Mouse (Mus musculus) inflammation-experienced regulatory T-cells, adult 6 months (primary cell): Measurements from ENCODE around the gene Olfr976. TPM values are rescaled to one million over a fixed set of nuclear protein-coding genes. Genes with fewer than 3 reads are reported as not detected.
"Not testable (repeated sequence)": the region's sequence is repeated elsewhere in the genome, so short reads cannot be mapped to it uniquely, and the experiment has no call there.

Experiments
- ATAC-seq: one replicate; pipeline ENCODE4 v1.8.0; 2017
- polyA plus RNA-seq, 3 experiments: library from polyadenylated mRNA; unstranded; fragments of 100-300 nt; shearing (Covaris generic); gene quantifications; one replicate each; pipeline ENCODE4 v1.2.1; 2017

The Olfr976 gene
- polyA plus RNA-seq, result not detected

DNA sequence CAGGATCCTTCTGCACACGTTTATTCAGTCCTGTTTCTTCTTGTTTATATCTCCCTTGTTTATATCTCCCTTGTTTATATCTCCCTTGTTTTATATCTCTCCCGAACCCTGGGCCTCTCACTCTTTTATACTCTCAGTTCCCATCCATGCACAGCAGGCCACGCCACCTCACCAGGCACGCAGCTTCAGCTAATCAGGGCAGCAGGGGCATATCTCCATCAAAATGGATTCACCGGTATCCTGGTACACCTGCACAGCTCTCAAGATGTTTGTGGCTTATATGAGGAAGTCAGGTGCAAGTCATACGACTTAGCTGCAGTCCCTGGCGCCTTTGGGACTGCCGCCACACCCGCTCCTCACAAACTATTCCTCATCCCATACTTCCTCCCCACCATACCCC lies at the start of gene Olfr976:
Olfr976 (minus strand) TSS at position 101 of the 400 bp plus-strand sequence.
- ATAC-seq, result not testable (repeated sequence)

DNA sequence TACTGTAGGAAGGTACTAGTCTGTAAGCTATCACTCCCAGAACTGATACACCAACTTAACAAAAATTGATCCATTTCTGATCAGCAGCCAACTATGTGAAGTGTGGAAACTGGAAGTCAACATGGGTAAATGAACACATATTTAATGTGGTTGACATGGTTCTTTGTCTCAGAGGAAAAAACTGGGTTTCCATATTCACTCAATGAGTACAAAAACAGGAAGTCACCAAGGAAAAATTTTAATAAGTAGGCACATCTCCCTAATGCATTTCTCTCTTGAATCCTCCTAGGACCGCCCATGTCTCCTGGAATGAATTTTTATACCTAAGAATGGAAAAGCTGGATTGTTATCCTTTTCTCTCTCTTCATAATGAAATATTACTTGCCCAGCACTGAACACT lies 48.5 kb upstream of the Olfr976 start, which contains the start of gene Olfr980:
Olfr980 (minus strand) TSS at position 101 of the 400 bp plus-strand sequence.
- no peak for ATAC-seq

DNA sequence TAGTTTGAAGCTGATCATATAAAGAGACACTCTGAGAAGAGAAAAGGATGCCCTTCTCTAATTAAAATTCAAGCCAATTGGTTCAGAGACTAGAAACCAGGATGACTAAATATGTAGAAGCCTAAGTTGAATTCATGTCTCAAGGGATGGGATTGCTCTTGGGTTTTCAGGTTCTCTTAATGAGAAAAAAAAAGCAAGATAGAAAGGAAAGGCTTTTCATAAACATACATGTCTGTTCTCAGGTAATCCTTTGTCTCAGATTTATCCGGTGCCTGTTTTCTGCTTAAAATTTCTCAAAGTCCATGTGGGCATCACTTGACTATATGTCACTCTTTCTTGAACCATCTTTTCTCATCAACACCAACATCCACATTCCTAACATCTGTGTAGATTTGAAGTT lies 42.4 kb upstream of the Olfr976 start, which contains the start of gene Olfr979:
Olfr979 (minus strand) TSS at position 101 of the 400 bp plus-strand sequence.
- no peak for ATAC-seq

DNA sequence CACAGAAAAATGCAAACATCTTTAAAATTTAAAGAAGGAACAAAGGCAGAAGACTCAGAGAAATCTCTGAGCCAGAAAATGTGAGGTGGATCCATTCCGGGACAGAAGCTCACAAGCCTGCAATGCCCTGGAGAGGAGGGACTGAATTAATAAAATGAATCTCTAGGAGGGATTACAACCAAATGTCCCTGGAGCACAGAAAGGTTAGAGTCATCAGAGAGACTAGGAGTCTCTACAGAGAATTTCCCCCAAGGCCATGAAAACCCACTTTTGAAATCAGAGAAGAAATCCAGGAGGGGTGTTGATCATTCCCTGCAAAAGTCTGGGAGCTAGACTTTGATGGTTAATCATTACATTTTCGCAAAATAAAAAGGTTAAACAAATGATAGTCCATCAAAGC lies 30.9 kb upstream of the Olfr976 start, which contains the start of gene Olfr978:
Olfr978 (plus strand) TSS at position 301 of the 400 bp plus-strand sequence.
- no peak for ATAC-seq

DNA sequence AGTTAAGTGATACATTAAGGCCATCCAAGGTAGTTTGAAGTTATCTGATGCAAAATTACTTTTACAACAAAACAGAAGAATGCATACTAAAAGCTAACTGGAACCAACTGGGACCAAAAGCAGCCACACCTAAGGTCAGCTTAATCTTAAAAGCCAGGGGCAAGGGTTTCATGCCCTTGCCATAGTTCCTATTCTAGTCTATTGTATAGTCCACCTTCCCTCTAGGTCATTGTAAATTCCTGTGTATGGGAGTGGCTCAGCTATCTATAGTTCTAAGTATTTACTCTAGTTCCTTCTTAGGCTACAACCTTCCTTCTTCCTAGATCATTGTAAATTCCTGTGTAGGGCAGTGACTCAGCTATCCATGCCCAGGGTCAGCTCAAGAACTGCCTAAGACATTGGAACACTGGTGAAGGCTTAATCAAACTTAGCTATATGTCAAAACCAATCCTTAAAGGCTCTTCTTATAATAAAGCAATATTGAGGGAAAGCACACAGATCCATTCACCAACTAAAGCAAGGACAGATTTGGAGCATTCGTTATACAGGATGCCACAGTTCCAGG lies 15.7 kb upstream of the Olfr976 start:
- ATAC-seq, result not testable (repeated sequence)

DNA sequence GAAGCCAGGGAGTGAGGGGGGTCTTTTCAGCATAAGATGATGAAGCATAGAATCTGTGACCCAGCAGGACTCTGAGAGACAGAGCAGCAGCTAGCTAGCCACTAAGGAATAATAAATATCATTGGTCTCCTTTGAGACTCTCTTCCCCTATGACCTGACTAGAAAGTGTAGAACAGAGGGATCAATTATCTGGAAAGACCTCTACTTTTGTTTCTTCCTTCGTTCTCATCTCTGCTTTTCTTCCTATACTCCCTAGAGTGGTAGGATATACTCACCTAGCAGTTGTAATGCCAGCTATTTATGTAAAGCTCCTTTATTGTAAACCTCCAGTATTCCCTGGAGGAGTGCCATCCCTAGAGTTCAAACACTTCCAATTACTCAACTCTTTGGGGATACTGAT lies 9.0 kb downstream of the Olfr976 start, which contains the start of gene Olfr975:
Olfr975 (minus strand) TSS at position 101 of the 400 bp plus-strand sequence.
- ATAC-seq, result no peak

DNA sequence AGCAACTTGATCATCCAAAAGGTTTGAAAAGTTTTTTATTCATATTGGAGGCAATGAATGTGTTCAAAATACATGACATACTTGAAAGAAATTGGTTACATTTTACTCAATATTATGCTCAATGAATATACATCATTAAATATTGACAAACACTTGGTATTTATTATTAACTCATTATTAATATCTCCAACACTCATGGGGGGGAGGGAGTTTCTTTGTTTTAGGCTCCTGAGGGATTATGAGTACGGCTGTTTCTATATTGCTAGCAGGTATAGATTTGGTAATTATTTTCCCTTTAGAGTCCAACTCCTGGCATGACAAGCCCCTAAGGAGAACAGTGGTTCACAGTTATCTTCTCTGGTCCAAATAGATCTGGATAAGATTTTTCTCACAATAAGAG lies 23.7 kb downstream of the Olfr976 start, which contains the start of gene Olfr974:
Olfr974 (plus strand) TSS at position 301 of the 400 bp plus-strand sequence.
- ATAC-seq, result no peak

DNA sequence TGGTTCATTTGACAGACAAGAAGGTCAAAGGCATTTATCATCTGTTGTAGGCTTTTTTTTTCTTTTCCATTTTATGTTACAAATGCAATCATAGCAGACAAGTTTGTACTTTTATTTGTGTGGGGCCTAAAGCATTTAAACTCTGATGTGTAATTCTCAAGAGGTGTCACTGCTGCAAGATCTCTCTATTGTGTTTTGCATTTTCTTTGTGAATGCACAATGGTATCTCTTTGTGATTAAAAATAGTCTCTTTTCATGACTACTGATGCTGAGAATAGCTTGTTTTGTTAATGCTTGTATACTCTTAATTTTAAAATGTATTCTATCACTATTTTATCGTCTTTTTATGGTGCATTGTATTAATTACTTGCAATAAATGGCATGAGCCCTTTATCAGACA lies 32.1 kb downstream of the Olfr976 start:
- not testable (repeated sequence) for ATAC-seq

DNA sequence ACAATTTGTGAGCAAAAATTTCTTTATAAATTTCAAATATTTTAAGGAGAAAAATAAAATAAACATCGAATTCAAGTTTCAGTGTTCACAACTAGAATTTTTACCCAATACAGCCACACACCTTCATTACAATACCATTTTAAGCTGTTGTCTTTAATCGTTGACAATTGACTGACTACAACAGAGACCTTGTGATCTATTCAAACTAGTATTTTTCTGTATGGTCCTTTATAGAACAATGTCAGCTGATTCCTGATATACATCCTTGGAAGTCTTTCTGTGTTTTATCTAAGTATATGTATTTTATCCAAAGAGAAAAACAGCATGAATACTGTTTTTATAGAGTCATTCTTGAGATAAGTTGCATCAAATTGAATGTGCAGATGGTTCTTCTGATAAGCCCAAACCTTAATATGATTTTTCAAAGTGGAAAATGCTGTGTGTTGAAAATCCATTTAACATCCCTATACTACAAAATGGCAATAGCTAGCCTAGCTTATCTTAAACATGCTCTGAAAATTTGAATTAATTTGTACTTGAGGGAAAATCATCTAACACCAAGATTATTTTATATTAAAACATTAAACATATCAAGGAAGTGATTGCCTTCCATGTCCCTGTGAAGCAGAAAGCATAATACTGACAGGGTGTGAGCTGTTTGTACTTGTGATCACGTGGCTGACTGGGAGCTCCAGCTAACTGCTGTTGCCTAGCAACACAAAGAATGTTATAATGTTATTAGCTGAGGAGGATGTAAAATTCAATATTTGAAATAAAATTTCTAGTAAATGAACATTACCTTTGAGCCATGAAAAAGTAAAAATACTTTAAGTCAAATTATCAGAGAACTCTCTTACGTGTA lies 32.7 kb downstream of the Olfr976 start:
- not testable (repeated sequence) for ATAC-seq

DNA sequence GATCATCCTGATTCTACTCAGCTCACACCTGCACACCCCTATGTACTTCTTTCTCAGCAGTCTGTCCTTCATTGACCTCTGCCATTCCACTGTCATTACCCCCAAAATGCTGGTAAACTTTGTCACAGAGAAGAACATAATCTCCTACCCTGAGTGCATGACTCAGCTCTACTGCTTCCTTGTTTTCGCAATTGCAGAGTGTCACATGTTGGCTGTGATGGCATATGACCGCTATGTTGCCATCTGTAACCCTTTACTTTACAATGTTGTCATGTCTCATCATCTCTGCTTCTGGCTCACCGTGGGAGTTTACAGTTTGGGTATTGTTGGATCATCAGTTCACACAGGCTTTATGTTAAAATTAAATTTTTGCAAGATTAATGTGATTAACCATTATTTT lies 51.0 kb downstream of the Olfr976 start:
- no peak for ATAC-seq

DNA sequence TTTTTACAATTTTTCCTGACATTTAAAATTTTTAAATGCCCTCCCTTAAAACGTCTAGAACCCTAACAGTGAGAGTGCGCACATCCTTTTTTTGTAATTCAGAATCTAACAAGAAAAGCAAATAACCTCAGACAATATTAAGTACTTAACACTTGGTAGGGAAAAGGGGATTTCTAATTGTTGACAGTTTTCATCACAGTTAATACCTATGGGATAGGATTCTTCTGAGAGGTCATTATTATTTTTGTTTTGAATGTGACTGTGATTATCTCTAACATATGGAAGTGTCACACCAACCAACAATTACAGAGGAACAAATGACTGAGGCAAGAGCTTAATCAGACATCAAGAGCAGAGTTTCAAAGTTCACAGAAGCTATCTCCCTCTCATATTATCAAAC lies 53.9 kb downstream of the Olfr976 start, which contains the start of gene Olfr229:
Olfr229 (plus strand) TSS at position 301 of the 400 bp plus-strand sequence.
- ATAC-seq, result no peak

DNA sequence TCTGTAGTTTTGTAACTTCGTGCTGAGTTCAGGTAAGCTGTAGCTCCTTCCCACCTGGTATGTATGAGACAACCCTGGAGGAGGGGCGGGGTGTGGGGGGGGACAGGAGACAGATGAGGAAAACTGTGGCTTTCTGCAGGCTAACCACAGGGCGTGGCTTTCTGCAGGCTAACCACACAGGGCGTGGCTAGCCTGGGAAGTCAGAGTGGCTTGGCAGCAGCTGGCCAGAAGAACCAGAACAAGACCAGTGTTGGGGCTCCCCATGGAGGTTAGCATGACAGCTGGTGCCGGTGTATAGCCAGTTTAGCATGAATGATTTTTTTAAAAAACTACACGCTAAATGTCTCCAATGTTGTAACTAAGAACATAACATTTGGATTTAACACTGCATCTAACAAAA lies 55.8 kb downstream of the Olfr976 start:
- no peak for ATAC-seq

Other genes starting within 250 kb of the Olfr976 start
- not detected for gene Olfr965, start 249.8 kb downstream of the Olfr976 start, polyA plus RNA-seq
- not detected for gene Olfr150, start 230.2 kb downstream of the Olfr976 start, polyA plus RNA-seq
- gene Olfr967, start 214.9 kb downstream of the Olfr976 start, polyA plus RNA-seq, result not detected
- not detected for gene Olfr968, start 177.9 kb downstream of the Olfr976 start, polyA plus RNA-seq
- gene Olfr969, start 170.2 kb downstream of the Olfr976 start, polyA plus RNA-seq, result not detected
- not detected for gene Olfr970, start 152.3 kb downstream of the Olfr976 start, polyA plus RNA-seq
- gene Olfr971, start 124.3 kb downstream of the Olfr976 start, polyA plus RNA-seq, result not detected
- gene Olfr972, start 94.7 kb downstream of the Olfr976 start, polyA plus RNA-seq, result not detected
- not detected for gene Olfr229, start 53.8 kb downstream of the Olfr976 start, polyA plus RNA-seq
- gene Olfr974, start 23.6 kb downstream of the Olfr976 start, polyA plus RNA-seq, result under 1 TPM in 1 of 3 experiments, not detected in 2; 0.21 TPM
- not detected for gene Olfr975, start 9.1 kb downstream of the Olfr976 start, polyA plus RNA-seq
- not detected for gene Olfr978, start 31.0 kb upstream of the Olfr976 start, polyA plus RNA-seq
- gene Olfr979, start 42.3 kb upstream of the Olfr976 start, polyA plus RNA-seq, result not detected
- not detected for gene Olfr980, start 48.4 kb upstream of the Olfr976 start, polyA plus RNA-seq
- not detected for gene Olfr981, start 60.3 kb upstream of the Olfr976 start, polyA plus RNA-seq
- not detected for gene Olfr982, start 112.7 kb upstream of the Olfr976 start, polyA plus RNA-seq
- gene Olfr983, start 132.5 kb upstream of the Olfr976 start, polyA plus RNA-seq, result not detected
- not detected for gene Olfr984, start 153.1 kb upstream of the Olfr976 start, polyA plus RNA-seq
- gene Olfr985, start 169.1 kb upstream of the Olfr976 start, polyA plus RNA-seq, result not detected
- not detected for gene Tmem225, start 187.0 kb upstream of the Olfr976 start, polyA plus RNA-seq
- gene Olfr986, start 219.8 kb upstream of the Olfr976 start, polyA plus RNA-seq, result not detected
- 1 to 10 TPM in 2 of 3 experiments, under 1 TPM in 1; 0.44 to 2.2 (median 1.6) TPM for gene Zfp202, start 231.2 kb upstream of the Olfr976 start, polyA plus RNA-seq